Mouse (Mus musculus): Measurements from ENCODE around the gene Enpp6. TPM values are rescaled to one million over a fixed set of nuclear protein-coding genes. Genes with fewer than 3 reads are reported as not detected.
"Not testable (repeated sequence)": the region's sequence is repeated elsewhere in the genome, so short reads cannot be mapped to it uniquely, and the experiment has no call there.

Enpp6 gene
- polyA plus RNA-seq, 1 experiment from 2014 or later, result 0.60 TPM

GRCm38 (mm10) chr8:47032081-47032480, 45.4 kb downstream of the Enpp6 start:
- Histone ChIP-seq H3K4me1 (ENCODE audit: insufficient read depth) (no peaks in the 10 kb centered on the region), H3K9ac (replicated peaks) (no peak overlapping the region), H3K27ac (ENCODE audit: low read depth) (no peak overlapping the region), H3K36me3 (replicated peaks; ENCODE audit: insufficient read depth, low read length) (no peaks in the 10 kb centered on the region), H3K27me3 (ENCODE audit: insufficient read depth, low read length) (no peaks in the 10 kb centered on the region), H3K4me2 (ENCODE audit: low read depth, low read length) (no peak overlapping the region), H3K4me3 (ENCODE audit: low read depth, low read length) (no peak overlapping the region), H3K9me3 (ENCODE audit: low read length) (no peaks in the 10 kb centered on the region)
- no peak for ATAC-seq
- 72% methylated on average over 7 of the region's 7 CpGs for WGBS (ENCODE audit: insufficient replicate concordance)
- DNase-seq, result no peak
- TF ChIP-seq CTCF (IDR thresholded peaks at IDR 0.05; ENCODE audit: low read depth) (no peak), EP300 (IDR thresholded peaks at IDR 0.05; ENCODE audit: low read depth) (no peak)

GRCm38 (mm10) chr8:47033976-47034375, 47.3 kb downstream of the Enpp6 start:
- Histone ChIP-seq H3K9ac (replicated peaks) (no peak overlapping the region), H3K4me1 (ENCODE audit: insufficient read depth) (no peaks in the 10 kb centered on the region), H3K27me3 (ENCODE audit: insufficient read depth, low read length) (no peaks in the 10 kb centered on the region), H3K36me3 (replicated peaks; ENCODE audit: insufficient read depth, low read length) (no peaks in the 10 kb centered on the region), H3K27ac (ENCODE audit: low read depth) (no peak overlapping the region), H3K4me3 (ENCODE audit: low read depth, low read length) (no peak overlapping the region), H3K4me2 (ENCODE audit: low read depth, low read length) (no peak overlapping the region), H3K9me3 (ENCODE audit: low read length) (no peaks in the 10 kb centered on the region)
- 71% methylated on average over 4 of the region's 4 CpGs for WGBS (ENCODE audit: insufficient replicate concordance)
- TF ChIP-seq EP300 (IDR thresholded peaks at IDR 0.05; ENCODE audit: low read depth), result no peak
- TF ChIP-seq CTCF (IDR thresholded peaks at IDR 0.05; ENCODE audit: low read depth), result no peak
- DNase-seq (no peak), ATAC-seq (no peak)

GRCm38 (mm10) chr8:47036501-47036900, 49.8 kb downstream of the Enpp6 start:
- ATAC-seq (no peak), DNase-seq (peak; percentile 5)
- Histone ChIP-seq H3K9ac (replicated peaks) (no peak overlapping the region), H3K9me3 (ENCODE audit: low read length) (0 out of 2 replicates have a peak, but pooled peaks cover 4% of the 10 kb centered on the region), H3K4me2 (ENCODE audit: low read depth, low read length) (no peak overlapping the region), H3K27me3 (ENCODE audit: insufficient read depth, low read length) (no peaks in the 10 kb centered on the region), H3K27ac (ENCODE audit: low read depth) (no peak overlapping the region), H3K4me3 (ENCODE audit: low read depth, low read length) (no peak overlapping the region), H3K4me1 (ENCODE audit: insufficient read depth) (no peaks in the 10 kb centered on the region), H3K36me3 (replicated peaks; ENCODE audit: insufficient read depth, low read length) (no peaks in the 10 kb centered on the region)
- 76% methylated on average over 8 of the region's 8 CpGs for WGBS (ENCODE audit: insufficient replicate concordance)
- TF ChIP-seq CTCF (IDR thresholded peaks at IDR 0.05; ENCODE audit: low read depth) (no peak), EP300 (IDR thresholded peaks at IDR 0.05; ENCODE audit: low read depth) (no peak)

GRCm38 (mm10) chr8:47037405-47037804, 50.7 kb downstream of the Enpp6 start:
- 0 out of 2 replicates have a peak, but pooled peaks cover 4% of the 10 kb centered on the region for H3K9me3 ChIP-seq (ENCODE audit: low read length)
- TF ChIP-seq CTCF (IDR thresholded peaks at IDR 0.05; ENCODE audit: low read depth) (no peak), EP300 (IDR thresholded peaks at IDR 0.05; ENCODE audit: low read depth) (no peak)
- WGBS (ENCODE audit: insufficient replicate concordance), result 69% methylated on average over 5 of the region's 5 CpGs

GRCm38 (mm10) chr8:47040215-47040614, 53.5 kb downstream of the Enpp6 start:
- H3K36me3 ChIP-seq (replicated peaks; ENCODE audit: insufficient read depth, low read length), result not testable (repeated sequence)

More at GRCm38 (mm10) chr8:47037405-47037804, 50.7 kb downstream of the Enpp6 start:
- Histone ChIP-seq H3K9ac (replicated peaks) (no peak overlapping the region), H3K27me3 (ENCODE audit: insufficient read depth, low read length) (no peaks in the 10 kb centered on the region), H3K4me3 (ENCODE audit: low read depth, low read length) (no peak overlapping the region), H3K36me3 (replicated peaks; ENCODE audit: insufficient read depth, low read length) (no peaks in the 10 kb centered on the region), H3K4me2 (ENCODE audit: low read depth, low read length) (no peak overlapping the region), H3K27ac (ENCODE audit: low read depth) (no peak overlapping the region), H3K4me1 (ENCODE audit: insufficient read depth) (no peaks in the 10 kb centered on the region)
- no peak for ATAC-seq
- peak; percentile 7 for DNase-seq

GRCm38 (mm10) chr8:47046340-47046739, 59.7 kb downstream of the Enpp6 start:
- Histone ChIP-seq H3K9ac (replicated peaks) (no peak overlapping the region), H3K4me2 (ENCODE audit: low read depth, low read length) (no peak overlapping the region), H3K27me3 (ENCODE audit: insufficient read depth, low read length) (no peaks in the 10 kb centered on the region), H3K4me3 (ENCODE audit: low read depth, low read length) (no peak overlapping the region), H3K4me1 (ENCODE audit: insufficient read depth) (no peaks in the 10 kb centered on the region), H3K36me3 (replicated peaks; ENCODE audit: insufficient read depth, low read length) (no peaks in the 10 kb centered on the region), H3K9me3 (ENCODE audit: low read length) (peaks cover 3% of the 10 kb centered on the region; the same call in 1 of the 2 replicates), H3K27ac (ENCODE audit: low read depth) (no peak overlapping the region)
- ATAC-seq (no peak), DNase-seq (no peak)
- 57% methylated on average over 4 of the region's 4 CpGs for whole genome bisulfite sequencing (ENCODE audit: insufficient replicate concordance)
- TF ChIP-seq EP300 (IDR thresholded peaks at IDR 0.05; ENCODE audit: low read depth) (no peak), CTCF (IDR thresholded peaks at IDR 0.05; ENCODE audit: low read depth) (no peak)

More at GRCm38 (mm10) chr8:47040215-47040614, 53.5 kb downstream of the Enpp6 start:
- not testable (repeated sequence) for DNase-seq; H3K4me3 ChIP-seq (ENCODE audit: low read depth, low read length); H3K9me3 ChIP-seq (ENCODE audit: low read length); H3K4me2 ChIP-seq (ENCODE audit: low read depth, low read length); H3K27me3 ChIP-seq (ENCODE audit: insufficient read depth, low read length); H3K27ac ChIP-seq (ENCODE audit: low read depth); H3K9ac ChIP-seq (replicated peaks); H3K4me1 ChIP-seq (ENCODE audit: insufficient read depth); ATAC-seq
- 78% methylated on average over 2 of the region's 4 CpGs for WGBS (ENCODE audit: insufficient replicate concordance)

GRCm38 (mm10) chr8:47047146-47047545, 60.5 kb downstream of the Enpp6 start:
- H3K36me3 ChIP-seq (replicated peaks; ENCODE audit: insufficient read depth, low read length), result no peaks in the 10 kb centered on the region
- H3K27me3 ChIP-seq (ENCODE audit: insufficient read depth, low read length), result no peaks in the 10 kb centered on the region
- ATAC-seq, result no peak
- H3K9me3 ChIP-seq (ENCODE audit: low read length), result peaks cover 3% of the 10 kb centered on the region; the same call in 1 of the 2 replicates
- TF ChIP-seq CTCF (IDR thresholded peaks at IDR 0.05; ENCODE audit: low read depth), result no peak
- no peak for TF ChIP-seq EP300 (IDR thresholded peaks at IDR 0.05; ENCODE audit: low read depth)
- no peak overlapping the region for H3K4me2 ChIP-seq (ENCODE audit: low read depth, low read length)
- H3K4me1 ChIP-seq (ENCODE audit: insufficient read depth), result no peaks in the 10 kb centered on the region
- H3K4me3 ChIP-seq (ENCODE audit: low read depth, low read length), result no peak overlapping the region
- 85% methylated on average over 2 of the region's 2 CpGs for WGBS (ENCODE audit: insufficient replicate concordance)
- DNase-seq, result no peak
- no peak overlapping the region for H3K27ac ChIP-seq (ENCODE audit: low read depth)
- H3K9ac ChIP-seq (replicated peaks), result no peak overlapping the region

All from liver, postnatal 0 days (tissue).